Mouse (Mus musculus): ENCODE measurements around the gene Krt9.

GRCm38 (mm10) chr11:100148615-100149330, 44.3 kb downstream of the Krt9 start, which contains the start of gene Krt19:
- TF ChIP-seq EP300 (IDR thresholded peaks at IDR 0.05; ENCODE audit: low read depth): no peak
- TF ChIP-seq CTCF (IDR thresholded peaks at IDR 0.05; ENCODE audit: low read depth): no peak
